Mouse (Mus musculus): Measurements from ENCODE around the gene Ptprh. TPM values are rescaled to one million over a fixed set of nuclear protein-coding genes. Genes with fewer than 3 reads are reported as not detected.
"Not testable (repeated sequence)": the region's sequence is repeated elsewhere in the genome, so short reads cannot be mapped to it uniquely, and the experiment has no call there.

Gene Ptprh
- polyA plus RNA-seq, 1 experiment: not detected

DNA sequence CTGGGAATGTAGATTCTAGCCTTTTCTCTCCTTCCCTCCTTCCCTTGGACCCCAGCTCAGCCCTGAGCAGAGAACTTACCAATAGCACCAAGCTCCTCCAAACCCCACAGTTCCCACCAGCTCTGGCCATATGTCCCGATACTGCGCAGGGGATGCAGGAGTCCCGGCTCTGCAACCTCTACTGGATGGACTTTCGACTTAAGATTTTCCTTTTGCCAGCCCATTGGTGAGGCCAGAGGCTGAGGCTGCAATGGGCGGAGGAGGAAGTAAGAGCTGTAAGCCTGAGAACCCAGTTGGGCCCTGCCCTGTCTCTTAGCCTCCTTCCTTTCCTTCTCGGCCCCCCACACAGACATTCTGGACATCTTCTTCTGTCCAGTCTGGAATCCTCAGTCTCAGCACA lies 872 bp downstream of the Ptprh start:
- Histone ChIP-seq H3K36me3 (ENCODE audit: control insufficient read depth, insufficient read depth, low read length, poor library complexity, severe bottlenecking) (no peaks in the 10 kb centered on the region), H3K9ac (ENCODE audit: low read depth, poor library complexity, severe bottlenecking) (no peak overlapping the region), H3K4me1 (ENCODE audit: control insufficient read depth, insufficient read depth, low read length) (no peaks in the 10 kb centered on the region), H3K4me3 (ENCODE audit: low read depth, low read length) (no peak overlapping the region), H3K9me3 (replicated peaks; ENCODE audit: control insufficient read depth, insufficient read depth, low read length, poor library complexity, severe bottlenecking) (no peaks in the 10 kb centered on the region; the same call in 1 of the 2 replicates), H3K27me3 (ENCODE audit: control insufficient read depth, insufficient read depth, low read length, poor library complexity, severe bottlenecking) (no peaks in the 10 kb centered on the region), H3K27ac (ENCODE audit: insufficient read depth, low read length) (no peak overlapping the region)
- TF ChIP-seq EP300 (IDR thresholded peaks at IDR 0.05; ENCODE audit: insufficient read depth, low read depth, low read length): no peak
- TF ChIP-seq CTCF (IDR thresholded peaks at IDR 0.05; ENCODE audit: low read depth, low read length): no peak

- not testable (repeated sequence) for H3K36me3 ChIP-seq (ENCODE audit: control insufficient read depth, insufficient read depth, low read length, poor library complexity, severe bottlenecking); H3K9me3 ChIP-seq (replicated peaks; ENCODE audit: control insufficient read depth, insufficient read depth, low read length, poor library complexity, severe bottlenecking); H3K27me3 ChIP-seq (ENCODE audit: control insufficient read depth, insufficient read depth, low read length, poor library complexity, severe bottlenecking); H3K4me3 ChIP-seq (ENCODE audit: low read depth, low read length); H3K4me1 ChIP-seq (ENCODE audit: control insufficient read depth, insufficient read depth, low read length); H3K27ac ChIP-seq (ENCODE audit: insufficient read depth, low read length); H3K9ac ChIP-seq (ENCODE audit: low read depth, poor library complexity, severe bottlenecking)
Observed at GRCm38 (mm10) chr7:4597046-4597445, 6.8 kb downstream of the Ptprh start.

DNA sequence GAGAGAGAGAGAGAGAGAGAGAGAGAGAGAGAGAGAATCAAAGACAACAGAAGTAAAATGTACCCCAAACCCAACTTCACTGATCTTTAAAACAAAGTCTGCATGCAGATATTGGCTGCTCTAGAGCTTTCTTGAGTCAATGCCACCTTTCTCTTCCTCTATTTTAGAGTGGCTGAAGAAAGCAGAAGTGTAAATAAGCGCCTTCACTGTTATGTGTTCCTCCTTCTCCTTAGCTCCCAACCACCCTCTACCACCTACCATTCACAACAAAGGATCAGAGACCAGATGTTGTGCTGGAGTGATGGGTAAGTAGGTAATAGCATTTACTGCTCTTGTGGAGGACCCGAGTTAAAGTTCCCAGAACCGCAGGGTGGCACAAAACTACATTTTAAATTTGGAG lies 22.4 kb downstream of the Ptprh start:
- H3K27ac ChIP-seq (ENCODE audit: insufficient read depth, low read length); H3K36me3 ChIP-seq (ENCODE audit: control insufficient read depth, insufficient read depth, low read length, poor library complexity, severe bottlenecking): not testable (repeated sequence)

GRCm38 (mm10) chr7:4572361-4572760 lies 31.5 kb downstream of the Ptprh start:
- not testable (repeated sequence) for H3K4me3 ChIP-seq (ENCODE audit: low read depth, low read length); H3K4me1 ChIP-seq (ENCODE audit: control insufficient read depth, insufficient read depth, low read length); H3K9ac ChIP-seq (ENCODE audit: low read depth, poor library complexity, severe bottlenecking); H3K27ac ChIP-seq (ENCODE audit: insufficient read depth, low read length); H3K36me3 ChIP-seq (ENCODE audit: control insufficient read depth, insufficient read depth, low read length, poor library complexity, severe bottlenecking); H3K27me3 ChIP-seq (ENCODE audit: control insufficient read depth, insufficient read depth, low read length, poor library complexity, severe bottlenecking); H3K9me3 ChIP-seq (replicated peaks; ENCODE audit: control insufficient read depth, insufficient read depth, low read length, poor library complexity, severe bottlenecking)

More for the DNA sequence above, 22.4 kb downstream of the Ptprh start:
- not testable (repeated sequence) for H3K9ac ChIP-seq (ENCODE audit: low read depth, poor library complexity, severe bottlenecking); H3K4me1 ChIP-seq (ENCODE audit: control insufficient read depth, insufficient read depth, low read length); H3K4me3 ChIP-seq (ENCODE audit: low read depth, low read length); H3K27me3 ChIP-seq (ENCODE audit: control insufficient read depth, insufficient read depth, low read length, poor library complexity, severe bottlenecking); H3K9me3 ChIP-seq (replicated peaks; ENCODE audit: control insufficient read depth, insufficient read depth, low read length, poor library complexity, severe bottlenecking)

DNA sequence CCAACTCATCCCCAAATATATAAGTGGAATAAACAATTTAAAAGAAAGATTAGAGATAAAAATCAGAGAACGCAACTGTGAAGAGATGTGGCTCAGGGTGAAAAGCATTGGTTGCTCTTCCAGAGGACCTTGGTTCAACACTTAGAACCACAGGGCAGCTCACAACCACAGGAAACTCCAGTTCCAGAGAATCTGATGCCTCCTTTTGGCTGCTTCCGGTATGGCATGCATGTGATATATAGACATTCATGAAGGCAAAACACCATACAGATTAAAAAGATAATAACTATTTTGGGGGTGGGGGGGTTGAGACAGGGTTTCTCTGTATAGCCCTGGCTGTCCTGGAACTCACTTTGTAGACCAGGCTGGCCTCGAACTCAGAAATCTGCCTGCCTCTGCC lies 41.2 kb downstream of the Ptprh start:
- TF ChIP-seq EP300 (IDR thresholded peaks at IDR 0.05; ENCODE audit: insufficient read depth, low read depth, low read length): no peak
- TF ChIP-seq POLR2A (IDR thresholded peaks at IDR 0.05; ENCODE audit: insufficient read depth, low read length): no peak
- TF ChIP-seq CTCF (IDR thresholded peaks at IDR 0.05; ENCODE audit: low read depth, low read length): no peak

GRCm38 (mm10) chr7:4557167-4557560 lies 46.7 kb downstream of the Ptprh start:
- no peak for TF ChIP-seq CTCF (IDR thresholded peaks at IDR 0.05; ENCODE audit: low read depth, low read length)
- TF ChIP-seq EP300 (IDR thresholded peaks at IDR 0.05; ENCODE audit: insufficient read depth, low read depth, low read length): no peak
- no peak for TF ChIP-seq POLR2A (IDR thresholded peaks at IDR 0.05; ENCODE audit: insufficient read depth, low read length)
- H3K9me3 ChIP-seq (replicated peaks; ENCODE audit: control insufficient read depth, insufficient read depth, low read length, poor library complexity, severe bottlenecking): no peaks in the 10 kb centered on the region

More for the DNA sequence above, 41.2 kb downstream of the Ptprh start:
- no peak overlapping the region for H3K4me3 ChIP-seq (ENCODE audit: low read depth, low read length)
- no peak overlapping the region for H3K9ac ChIP-seq (ENCODE audit: low read depth, poor library complexity, severe bottlenecking)
- H3K9me3 ChIP-seq (replicated peaks; ENCODE audit: control insufficient read depth, insufficient read depth, low read length, poor library complexity, severe bottlenecking): no peaks in the 10 kb centered on the region
- no peak overlapping the region for H3K27ac ChIP-seq (ENCODE audit: insufficient read depth, low read length)
- no peaks in the 10 kb centered on the region for H3K4me1 ChIP-seq (ENCODE audit: control insufficient read depth, insufficient read depth, low read length)
- H3K36me3 ChIP-seq (ENCODE audit: control insufficient read depth, insufficient read depth, low read length, poor library complexity, severe bottlenecking): no peaks in the 10 kb centered on the region
- no peaks in the 10 kb centered on the region for H3K27me3 ChIP-seq (ENCODE audit: control insufficient read depth, insufficient read depth, low read length, poor library complexity, severe bottlenecking)

More at GRCm38 (mm10) chr7:4557167-4557560, 46.7 kb downstream of the Ptprh start:
- no peaks in the 10 kb centered on the region for H3K36me3 ChIP-seq (ENCODE audit: control insufficient read depth, insufficient read depth, low read length, poor library complexity, severe bottlenecking)
- H3K27me3 ChIP-seq (ENCODE audit: control insufficient read depth, insufficient read depth, low read length, poor library complexity, severe bottlenecking): no peaks in the 10 kb centered on the region
- no peak overlapping the region for H3K9ac ChIP-seq (ENCODE audit: low read depth, poor library complexity, severe bottlenecking)
- H3K4me1 ChIP-seq (ENCODE audit: control insufficient read depth, insufficient read depth, low read length): no peaks in the 10 kb centered on the region
- no peak overlapping the region for H3K4me3 ChIP-seq (ENCODE audit: low read depth, low read length)
- no peak overlapping the region for H3K27ac ChIP-seq (ENCODE audit: insufficient read depth, low read length)
